Mouse (Mus musculus): Measurements from ENCODE around the gene Tfeb. TPM values are rescaled to one million over a fixed set of nuclear protein-coding genes. Genes with fewer than 3 reads are reported as not detected.

The Tfeb gene
- polyA plus RNA-seq, 1 experiment from 2014 or later, result 2.4 TPM

- H3K36me3 ChIP-seq (replicated peaks), result no peaks in the 10 kb centered on the region
- H3K4me2 ChIP-seq, result no peak overlapping the region
- ATAC-seq (ENCODE audit: low FRiP score), result no peak
- peaks cover 20% of the 10 kb centered on the region for H3K4me1 ChIP-seq
- no peak overlapping the region for H3K4me3 ChIP-seq (replicated peaks)
- H3K9me3 ChIP-seq, result no peaks in the 10 kb centered on the region
- 96% methylated on average over 4 of the region's 4 CpGs for WGBS
- peaks cover 12% of the 10 kb centered on the region for H3K27me3 ChIP-seq
- no peak overlapping the region for H3K9ac ChIP-seq
- no peak overlapping the region for H3K27ac ChIP-seq
These were observed 66.8 kb downstream of the Tfeb start for GRCm38 (mm10) chr17:47803662-47804061.

DNA sequence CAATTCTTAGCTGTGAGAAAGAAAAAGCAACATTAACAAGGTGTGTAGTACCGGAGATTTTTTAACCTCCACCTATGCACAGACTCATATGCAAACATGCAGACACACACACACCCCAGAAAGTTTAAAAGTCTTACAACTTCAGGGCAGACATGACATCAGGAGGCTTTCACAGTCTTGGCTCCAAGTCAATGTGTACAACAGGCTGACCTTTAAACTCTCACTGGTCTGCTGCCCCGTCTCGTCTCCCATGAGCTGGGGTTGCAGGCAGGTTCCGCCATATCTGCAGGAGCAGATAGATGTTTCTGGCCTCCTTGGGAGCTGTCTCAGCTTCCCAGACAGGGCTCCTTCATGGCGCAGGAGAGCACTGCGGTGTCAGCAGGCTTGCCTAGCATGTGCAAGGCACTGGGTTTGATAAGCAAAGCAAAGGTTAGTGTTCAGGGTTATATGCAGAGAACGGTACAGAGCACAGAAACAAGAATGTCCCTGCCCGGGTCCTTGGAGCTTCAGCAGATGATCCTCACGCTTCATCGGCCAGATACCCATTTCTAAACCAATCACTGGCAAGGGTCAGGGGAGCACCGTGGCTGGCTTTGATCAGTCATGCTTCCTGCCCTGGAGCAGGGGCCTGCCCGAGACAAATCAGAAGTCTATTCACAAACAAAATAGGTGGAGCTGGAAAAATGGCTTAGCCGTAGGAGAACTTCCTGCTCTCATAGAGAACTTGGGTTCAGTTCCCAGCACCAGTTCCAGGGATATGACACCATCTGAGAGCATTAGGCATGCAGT lies 68.4 kb downstream of the Tfeb start:
- Histone ChIP-seq H3K36me3 (replicated peaks) (no peaks in the 10 kb centered on the region), H3K4me2 (no peak overlapping the region), H3K27ac (no peak overlapping the region), H3K4me1 (peaks cover 20% of the 10 kb centered on the region), H3K27me3 (peaks cover 24% of the 10 kb centered on the region), H3K9ac (no peak overlapping the region), H3K9me3 (no peaks in the 10 kb centered on the region), H3K4me3 (replicated peaks) (no peak overlapping the region)
- WGBS, result 45% methylated on average over 13 of the region's 13 CpGs
- no peak for ATAC-seq (ENCODE audit: low FRiP score)

- Histone ChIP-seq H3K4me1 (peaks cover 21% of the 10 kb centered on the region), H3K4me3 (replicated peaks) (no peak overlapping the region), H3K27me3 (peaks cover 27% of the 10 kb centered on the region), H3K9me3 (no peaks in the 10 kb centered on the region), H3K36me3 (replicated peaks) (no peaks in the 10 kb centered on the region), H3K27ac (no peak overlapping the region), H3K4me2 (no peak overlapping the region), H3K9ac (no peak overlapping the region)
- 71% methylated on average over 9 of the region's 9 CpGs for WGBS
- no peak for ATAC-seq (ENCODE audit: low FRiP score)
These were observed 69.4 kb downstream of the Tfeb start for GRCm38 (mm10) chr17:47806230-47806629.

DNA sequence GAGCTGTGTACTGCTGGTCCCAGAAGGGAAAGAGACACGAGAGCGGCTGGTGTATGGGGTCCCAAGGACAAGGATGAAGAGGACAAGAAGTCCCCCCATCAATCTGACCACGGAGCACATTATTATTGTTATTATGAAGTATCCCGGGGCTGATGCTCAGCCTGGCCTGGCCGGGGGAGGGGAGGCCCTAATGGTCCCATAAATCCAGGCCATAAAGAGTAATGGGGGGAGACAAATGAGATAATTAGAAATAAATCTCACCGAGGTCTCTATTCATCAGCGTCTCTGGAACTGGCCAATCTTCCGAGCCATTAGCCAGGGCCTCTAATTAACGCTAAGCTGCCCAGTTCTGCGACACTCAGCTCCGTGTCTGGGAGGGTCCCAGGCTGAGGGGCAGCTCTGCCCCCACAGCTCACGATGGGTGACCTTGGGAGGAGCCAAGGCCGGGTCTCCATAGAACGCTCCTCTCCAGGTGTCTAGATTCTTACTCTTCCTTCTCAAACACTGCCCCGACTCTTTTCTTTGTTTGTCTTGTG lies 74.5 kb downstream of the Tfeb start:
- H3K4me1 ChIP-seq, result peaks cover 21% of the 10 kb centered on the region
- WGBS, result 35% methylated on average over 15 of the region's 15 CpGs

GRCm38 (mm10) chr17:47812200-47812599 lies 75.4 kb downstream of the Tfeb start:
- H3K9me3 ChIP-seq, result no peaks in the 10 kb centered on the region
- 85% methylated on average over 6 of the region's 6 CpGs for WGBS
- peaks cover 21% of the 10 kb centered on the region for H3K4me1 ChIP-seq
- no peak overlapping the region for H3K27ac ChIP-seq
- H3K4me2 ChIP-seq, result no peak overlapping the region
- H3K9ac ChIP-seq, result no peak overlapping the region
- H3K36me3 ChIP-seq (replicated peaks), result no peaks in the 10 kb centered on the region
- H3K4me3 ChIP-seq (replicated peaks), result no peak overlapping the region
- H3K27me3 ChIP-seq, result peaks cover 43% of the 10 kb centered on the region
- no peak for ATAC-seq (ENCODE audit: low FRiP score)

More for the DNA sequence above, 74.5 kb downstream of the Tfeb start:
- Histone ChIP-seq H3K36me3 (replicated peaks) (no peaks in the 10 kb centered on the region), H3K27me3 (peaks cover 43% of the 10 kb centered on the region), H3K4me2 (0 out of 2 replicates have a peak overlapping the region, but pooled peaks have one; percentile 8), H3K27ac (no peak overlapping the region), H3K9me3 (no peaks in the 10 kb centered on the region), H3K4me3 (replicated peaks) (no peak overlapping the region), H3K9ac (peak overlapping the region; percentile 5; the same call in 1 of the 2 replicates)
- no peak for ATAC-seq (ENCODE audit: low FRiP score)

- WGBS, result 68% methylated on average over 5 of the region's 5 CpGs
- Histone ChIP-seq H3K27me3 (peaks cover 38% of the 10 kb centered on the region), H3K9ac (no peak overlapping the region), H3K36me3 (replicated peaks) (no peaks in the 10 kb centered on the region), H3K4me3 (replicated peaks) (no peak overlapping the region), H3K4me1 (peaks cover 21% of the 10 kb centered on the region), H3K4me2 (no peak overlapping the region), H3K9me3 (no peaks in the 10 kb centered on the region), H3K27ac (no peak overlapping the region)
- no peak for ATAC-seq (ENCODE audit: low FRiP score)
These were observed 76.8 kb downstream of the Tfeb start for GRCm38 (mm10) chr17:47813616-47814015.

GRCm38 (mm10) chr17:47814496-47814895 lies 77.7 kb downstream of the Tfeb start:
- H3K36me3 ChIP-seq (replicated peaks), result no peaks in the 10 kb centered on the region
- no peaks in the 10 kb centered on the region for H3K9me3 ChIP-seq
- peaks cover 21% of the 10 kb centered on the region for H3K4me1 ChIP-seq
- no peak overlapping the region; the same call in 1 of the 2 replicates for H3K9ac ChIP-seq
- H3K27me3 ChIP-seq, result peaks cover 33% of the 10 kb centered on the region
- H3K27ac ChIP-seq, result no peak overlapping the region
- no peak overlapping the region for H3K4me2 ChIP-seq
- WGBS, result 23% methylated on average over 6 of the region's 6 CpGs
- H3K4me3 ChIP-seq (replicated peaks), result no peak overlapping the region
- no peak for ATAC-seq (ENCODE audit: low FRiP score)

GRCm38 (mm10) chr17:47815446-47815845 lies 78.6 kb downstream of the Tfeb start:
- no peak for ATAC-seq (ENCODE audit: low FRiP score)
- no peak overlapping the region for H3K4me2 ChIP-seq
- no peaks in the 10 kb centered on the region for H3K9me3 ChIP-seq
- no peak overlapping the region for H3K27ac ChIP-seq
- WGBS, result 54% methylated on average over 10 of the region's 10 CpGs
- no peak overlapping the region for H3K9ac ChIP-seq
- peaks cover 23% of the 10 kb centered on the region for H3K27me3 ChIP-seq
- H3K4me1 ChIP-seq, result peaks cover 21% of the 10 kb centered on the region
- H3K36me3 ChIP-seq (replicated peaks), result no peaks in the 10 kb centered on the region
- no peak overlapping the region for H3K4me3 ChIP-seq (replicated peaks)

GRCm38 (mm10) chr17:47818038-47818725 lies 81.4 kb downstream of the Tfeb start:
- WGBS, result 74% methylated on average over 13 of the region's 13 CpGs
- H3K27me3 ChIP-seq, result peaks cover 13% of the 10 kb centered on the region
- H3K4me2 ChIP-seq, result no peak overlapping the region
- peaks cover 24% of the 10 kb centered on the region for H3K4me1 ChIP-seq
- H3K27ac ChIP-seq, result no peak overlapping the region
- no peak overlapping the region for H3K9ac ChIP-seq
- no peaks in the 10 kb centered on the region for H3K36me3 ChIP-seq (replicated peaks)
- H3K9me3 ChIP-seq, result no peaks in the 10 kb centered on the region
- ATAC-seq (ENCODE audit: low FRiP score), result no peak
- H3K4me3 ChIP-seq (replicated peaks), result no peak overlapping the region

DNA sequence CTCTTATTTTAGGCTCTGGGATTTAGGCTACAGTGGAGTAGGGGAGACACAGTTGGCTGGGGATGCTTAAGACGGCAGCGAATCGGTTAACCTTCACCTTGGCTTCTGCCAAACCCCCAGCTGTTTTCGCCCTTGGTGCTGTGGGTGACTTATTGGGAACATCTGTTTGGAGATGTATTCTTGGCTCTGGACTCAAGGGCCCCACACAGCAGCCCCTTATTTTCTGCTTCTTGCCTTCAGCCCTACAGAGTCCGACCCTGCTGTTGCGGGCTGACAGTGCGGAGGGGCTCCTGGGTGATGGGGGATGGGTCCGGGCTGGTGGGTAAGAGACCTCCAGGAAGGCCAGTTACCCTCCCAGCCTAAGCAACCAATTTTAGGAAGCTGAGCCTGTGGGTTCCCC lies 84.5 kb downstream of the Tfeb start:
- Histone ChIP-seq H3K36me3 (replicated peaks) (no peaks in the 10 kb centered on the region), H3K9me3 (no peaks in the 10 kb centered on the region), H3K4me1 (peaks cover 9% of the 10 kb centered on the region), H3K4me3 (replicated peaks) (no peak overlapping the region), H3K27me3 (peaks cover 4% of the 10 kb centered on the region; the same call in 1 of the 2 replicates), H3K9ac (no peak overlapping the region), H3K4me2 (no peak overlapping the region), H3K27ac (no peak overlapping the region)
- ATAC-seq (ENCODE audit: low FRiP score), result no peak
- WGBS, result 61% methylated on average over 8 of the region's 8 CpGs

DNA sequence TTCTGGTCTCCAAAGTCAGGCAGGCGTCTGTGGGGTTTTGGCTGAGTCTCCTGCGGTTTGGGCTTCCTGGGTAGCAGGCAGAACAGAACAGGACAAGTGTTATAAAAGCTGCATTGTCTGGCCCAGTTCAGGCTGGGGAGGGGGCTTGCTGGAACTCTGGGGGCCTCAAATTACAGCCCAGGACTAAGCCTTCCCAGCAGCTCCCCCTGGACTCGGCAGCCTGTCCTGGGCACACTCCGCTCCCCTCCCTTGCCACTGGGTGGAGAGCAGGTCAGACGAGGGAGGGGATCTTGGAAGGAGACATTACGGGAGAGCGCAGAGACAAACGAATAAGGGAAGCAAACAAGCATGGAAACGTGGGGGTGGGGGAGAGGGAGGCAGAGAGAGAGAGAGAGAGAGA lies 94.3 kb downstream of the Tfeb start:
- H3K27me3 ChIP-seq, result peaks cover 65% of the 10 kb centered on the region

GRCm38 (mm10) chr17:47831772-47832171 lies 94.9 kb downstream of the Tfeb start:
- peak overlapping the region; percentile 54 for H3K4me3 ChIP-seq (replicated peaks)

More for the DNA sequence above, 94.3 kb downstream of the Tfeb start:
- ATAC-seq (ENCODE audit: low FRiP score), result no peak
- peak overlapping the region; percentile 59; the same call in 1 of the 2 replicates for H3K27ac ChIP-seq
- 6% methylated on average over 9 of the region's 9 CpGs for WGBS
- peak overlapping the region; percentile 91 for H3K4me2 ChIP-seq
- H3K9me3 ChIP-seq, result peaks cover 4% of the 10 kb centered on the region; the same call in 1 of the 2 replicates
- no peaks in the 10 kb centered on the region; the same call in 1 of the 2 replicates for H3K36me3 ChIP-seq (replicated peaks)
- H3K9ac ChIP-seq, result peak overlapping the region; percentile 36; the same call in 1 of the 2 replicates
- H3K4me3 ChIP-seq (replicated peaks), result peak overlapping the region; percentile 54; the same call in 1 of the 2 replicates
- H3K4me1 ChIP-seq, result peaks cover 39% of the 10 kb centered on the region

More at GRCm38 (mm10) chr17:47831772-47832171, 94.9 kb downstream of the Tfeb start:
- Histone ChIP-seq H3K36me3 (replicated peaks) (no peaks in the 10 kb centered on the region; the same call in 1 of the 2 replicates), H3K27ac (0 out of 2 replicates have a peak overlapping the region, but pooled peaks have one; percentile 25), H3K4me2 (peak overlapping the region; percentile 91), H3K9me3 (peaks cover 3% of the 10 kb centered on the region; the same call in 1 of the 2 replicates), H3K4me1 (peaks cover 39% of the 10 kb centered on the region), H3K9ac (no peak overlapping the region), H3K27me3 (peaks cover 71% of the 10 kb centered on the region)
- ATAC-seq (ENCODE audit: low FRiP score), result no peak
- WGBS, result 44% methylated on average over 5 of the region's 5 CpGs
